Mouse (Mus musculus): ENCODE data around the gene Grik4. TPM values are rescaled to one million over a fixed set of nuclear protein-coding genes. Genes with fewer than 3 reads are reported as not detected.

The Grik4 gene
- total and polyA plus RNA-seq, 2 experiments: under 0.01 to 0.09 TPM

GRCm38 (mm10) chr9:42858576-42858975 lies 85.7 kb downstream of the Grik4 start:
- no peak for TF ChIP-seq CTCF (IDR thresholded peaks at IDR 0.05; ENCODE audit: low read depth, low read length)
- TF ChIP-seq POLR2A (IDR thresholded peaks at IDR 0.05; ENCODE audit: extremely low read depth, insufficient read depth, low read length): no peak
- WGBS: 77% methylated on average over 3 of the region's 3 CpGs
- Histone ChIP-seq H3K79me2 (ENCODE audit: control insufficient read depth, insufficient read depth, low read length) (no peaks in the 10 kb centered on the region), H3K4me1 (ENCODE audit: control insufficient read depth, insufficient read depth, low read length) (no peaks in the 10 kb centered on the region), H3K4me3 (ENCODE audit: insufficient read depth, low read depth, low read length) (no peak overlapping the region), H3K36me3 (ENCODE audit: control insufficient read depth, insufficient read depth, low read length) (no peaks in the 10 kb centered on the region), H3K27ac (replicated peaks; ENCODE audit: insufficient read depth, low read depth, low read length) (no peak overlapping the region), H3K27me3 (ENCODE audit: control insufficient read depth, insufficient read depth, low read length) (no peaks in the 10 kb centered on the region), H3K9ac (ENCODE audit: low read depth, low read length) (no peak overlapping the region)
- no peak for DNase-seq (ENCODE audit: extremely low read depth, low read depth, low spot score)

GRCm38 (mm10) chr9:42857756-42858155 lies 86.5 kb downstream of the Grik4 start:
- DNase-seq (ENCODE audit: extremely low read depth, low read depth, low spot score): no peak
- no peaks in the 10 kb centered on the region for H3K79me2 ChIP-seq (ENCODE audit: control insufficient read depth, insufficient read depth, low read length)
- TF ChIP-seq POLR2A (IDR thresholded peaks at IDR 0.05; ENCODE audit: extremely low read depth, insufficient read depth, low read length) (no peak), CTCF (IDR thresholded peaks at IDR 0.05; ENCODE audit: low read depth, low read length) (no peak)
- no peaks in the 10 kb centered on the region for H3K27me3 ChIP-seq (ENCODE audit: control insufficient read depth, insufficient read depth, low read length)
- H3K27ac ChIP-seq (replicated peaks; ENCODE audit: insufficient read depth, low read depth, low read length): no peak overlapping the region
- no peaks in the 10 kb centered on the region for H3K4me1 ChIP-seq (ENCODE audit: control insufficient read depth, insufficient read depth, low read length)
- 75% methylated on average over 3 of the region's 3 CpGs for WGBS
- H3K4me3 ChIP-seq (ENCODE audit: insufficient read depth, low read depth, low read length): no peak overlapping the region
- H3K36me3 ChIP-seq (ENCODE audit: control insufficient read depth, insufficient read depth, low read length): no peaks in the 10 kb centered on the region
- no peak overlapping the region for H3K9ac ChIP-seq (ENCODE audit: low read depth, low read length)

DNA sequence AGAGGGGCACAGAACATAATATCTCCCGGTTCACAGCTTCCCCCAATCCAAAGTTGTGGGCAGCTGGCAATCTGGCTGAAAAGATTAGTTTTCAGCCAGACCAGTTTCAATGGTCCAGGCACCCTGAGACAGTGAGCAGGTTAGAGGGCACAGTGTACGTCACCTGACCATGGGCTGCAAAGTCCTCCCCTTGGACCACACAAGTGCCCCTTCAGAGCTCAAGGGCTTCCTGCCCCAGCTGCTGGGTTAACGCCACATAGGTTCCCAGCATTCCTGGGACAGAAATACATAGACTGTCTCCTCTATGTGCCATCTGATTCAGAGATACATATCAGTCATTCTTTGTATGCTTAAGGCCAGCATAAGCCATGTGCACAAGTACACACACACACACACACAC lies 91.2 kb downstream of the Grik4 start:
- H3K4me1 ChIP-seq (ENCODE audit: control insufficient read depth, insufficient read depth, low read length): no peaks in the 10 kb centered on the region
- WGBS: 85% methylated on average over 3 of the region's 3 CpGs
- no peaks in the 10 kb centered on the region for H3K79me2 ChIP-seq (ENCODE audit: control insufficient read depth, insufficient read depth, low read length)
- no peaks in the 10 kb centered on the region for H3K27me3 ChIP-seq (ENCODE audit: control insufficient read depth, insufficient read depth, low read length)
- H3K36me3 ChIP-seq (ENCODE audit: control insufficient read depth, insufficient read depth, low read length): no peaks in the 10 kb centered on the region
- DNase-seq (ENCODE audit: extremely low read depth, low read depth, low spot score): no peak
- H3K9ac ChIP-seq (ENCODE audit: low read depth, low read length): no peak overlapping the region
- TF ChIP-seq POLR2A (IDR thresholded peaks at IDR 0.05; ENCODE audit: extremely low read depth, insufficient read depth, low read length) (no peak), CTCF (IDR thresholded peaks at IDR 0.05; ENCODE audit: low read depth, low read length) (no peak)
- H3K27ac ChIP-seq (replicated peaks; ENCODE audit: insufficient read depth, low read depth, low read length): no peak overlapping the region
- no peak overlapping the region for H3K4me3 ChIP-seq (ENCODE audit: insufficient read depth, low read depth, low read length)

- no peak for DNase-seq (ENCODE audit: extremely low read depth, low read depth, low spot score)
- no peaks in the 10 kb centered on the region for H3K27me3 ChIP-seq (ENCODE audit: control insufficient read depth, insufficient read depth, low read length)
- H3K4me3 ChIP-seq (ENCODE audit: insufficient read depth, low read depth, low read length): no peak overlapping the region
- WGBS: 60% methylated on average over 6 of the region's 6 CpGs
- TF ChIP-seq POLR2A (IDR thresholded peaks at IDR 0.05; ENCODE audit: extremely low read depth, insufficient read depth, low read length): no peak
- no peaks in the 10 kb centered on the region for H3K79me2 ChIP-seq (ENCODE audit: control insufficient read depth, insufficient read depth, low read length)
- no peaks in the 10 kb centered on the region for H3K4me1 ChIP-seq (ENCODE audit: control insufficient read depth, insufficient read depth, low read length)
- H3K9ac ChIP-seq (ENCODE audit: low read depth, low read length): no peak overlapping the region
- H3K27ac ChIP-seq (replicated peaks; ENCODE audit: insufficient read depth, low read depth, low read length): no peak overlapping the region
- no peaks in the 10 kb centered on the region for H3K36me3 ChIP-seq (ENCODE audit: control insufficient read depth, insufficient read depth, low read length)
Measured at GRCm38 (mm10) chr9:42850063-42850462, 94.2 kb downstream of the Grik4 start.

DNA sequence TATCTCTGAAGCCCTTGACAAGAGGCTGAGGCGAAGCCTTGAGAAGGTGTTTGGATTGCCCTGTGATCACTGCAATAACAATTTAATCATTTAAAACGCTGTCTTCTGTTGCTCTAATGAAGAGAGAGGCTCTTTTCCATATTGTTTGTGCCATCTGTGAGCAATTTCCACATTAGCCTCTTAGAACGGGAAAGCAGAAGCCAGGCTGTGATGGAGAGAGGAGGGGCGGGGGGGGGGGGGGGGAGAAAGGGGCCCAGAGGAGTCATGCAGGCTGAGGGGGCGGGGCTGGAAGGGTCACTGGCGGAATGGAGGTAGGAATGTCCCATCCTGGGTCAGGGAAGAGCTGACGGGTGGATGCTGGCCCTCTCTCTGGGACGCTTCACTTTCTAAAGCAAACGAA lies 96.2 kb downstream of the Grik4 start:
- Histone ChIP-seq H3K4me1 (ENCODE audit: control insufficient read depth, insufficient read depth, low read length) (no peaks in the 10 kb centered on the region), H3K4me3 (ENCODE audit: insufficient read depth, low read depth, low read length) (no peak overlapping the region), H3K27me3 (ENCODE audit: control insufficient read depth, insufficient read depth, low read length) (no peaks in the 10 kb centered on the region), H3K9ac (ENCODE audit: low read depth, low read length) (no peak overlapping the region), H3K27ac (replicated peaks; ENCODE audit: insufficient read depth, low read depth, low read length) (no peak overlapping the region), H3K79me2 (ENCODE audit: control insufficient read depth, insufficient read depth, low read length) (no peaks in the 10 kb centered on the region), H3K36me3 (ENCODE audit: control insufficient read depth, insufficient read depth, low read length) (no peaks in the 10 kb centered on the region)
- 73% methylated on average over 9 of the region's 9 CpGs for WGBS
- no peak for DNase-seq (ENCODE audit: extremely low read depth, low read depth, low spot score)
- no peak for TF ChIP-seq CTCF (IDR thresholded peaks at IDR 0.05; ENCODE audit: low read depth, low read length)
- no peak for TF ChIP-seq POLR2A (IDR thresholded peaks at IDR 0.05; ENCODE audit: extremely low read depth, insufficient read depth, low read length)

DNA sequence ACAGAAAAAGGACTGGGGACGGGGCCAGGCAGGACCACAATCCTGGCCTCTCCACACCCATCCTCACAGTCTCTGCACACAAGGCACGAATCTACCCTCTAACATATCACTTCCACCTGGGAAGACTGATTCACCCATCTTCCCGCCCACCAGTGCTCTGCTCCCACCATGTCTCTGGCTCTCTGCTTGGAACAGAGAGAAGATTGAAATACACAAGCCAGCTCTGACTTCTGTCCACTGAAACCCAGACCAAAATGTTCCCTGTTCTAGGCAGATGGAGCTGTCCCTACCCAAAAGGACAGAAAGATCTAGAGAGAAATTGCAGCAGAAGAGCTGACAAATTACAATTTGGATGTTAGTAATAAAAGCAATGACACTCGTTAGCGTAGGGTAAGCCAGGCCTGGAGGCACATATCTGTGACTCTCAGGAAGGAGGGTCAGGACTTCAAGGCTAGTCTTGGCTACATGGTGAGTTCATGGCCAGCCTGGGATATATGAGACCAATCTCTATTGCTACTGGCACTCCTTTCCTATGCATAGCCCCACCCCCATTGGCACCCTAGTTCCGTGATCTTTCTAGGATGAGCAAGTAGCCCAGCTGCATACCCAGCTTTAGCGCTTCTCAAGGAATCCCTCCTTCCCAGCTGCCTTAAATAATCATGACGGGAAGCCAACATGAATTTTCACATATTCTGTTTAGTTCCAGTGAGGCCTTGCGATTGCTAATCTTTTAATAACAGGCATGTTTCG lies 97.4 kb downstream of the Grik4 start:
- Histone ChIP-seq H3K79me2 (ENCODE audit: control insufficient read depth, insufficient read depth, low read length) (no peaks in the 10 kb centered on the region), H3K4me1 (ENCODE audit: control insufficient read depth, insufficient read depth, low read length) (no peaks in the 10 kb centered on the region), H3K4me3 (ENCODE audit: insufficient read depth, low read depth, low read length) (no peak overlapping the region), H3K9ac (ENCODE audit: low read depth, low read length) (no peak overlapping the region), H3K27ac (replicated peaks; ENCODE audit: insufficient read depth, low read depth, low read length) (no peak overlapping the region), H3K36me3 (ENCODE audit: control insufficient read depth, insufficient read depth, low read length) (no peaks in the 10 kb centered on the region), H3K27me3 (ENCODE audit: control insufficient read depth, insufficient read depth, low read length) (no peaks in the 10 kb centered on the region)
- no peak for TF ChIP-seq POLR2A (IDR thresholded peaks at IDR 0.05; ENCODE audit: extremely low read depth, insufficient read depth, low read length)
- TF ChIP-seq CTCF (IDR thresholded peaks at IDR 0.05; ENCODE audit: low read depth, low read length): no peak
- WGBS: 86% methylated on average over 10 of the region's 10 CpGs
- no peak for DNase-seq (ENCODE audit: extremely low read depth, low read depth, low spot score)

Measured in liver, adult 2 months (tissue).